Mouse (Mus musculus) inflammation-experienced regulatory T-cells, adult 6 months (primary cell): ENCODE results near the gene Pbp2. TPM values are rescaled to one million over a fixed set of nuclear protein-coding genes. Genes with fewer than 3 reads are reported as not detected.

Experiments
- ATAC-seq: one replicate; pipeline ENCODE4 v1.8.0; 2017
- polyA plus RNA-seq, 3 experiments: library from polyadenylated mRNA; unstranded; fragments of 100-300 nt; shearing (Covaris generic); gene quantifications; one replicate each; pipeline ENCODE4 v1.2.1; 2017

Gene Pbp2
- polyA plus RNA-seq, 3 experiments from 2014 or later = not detected

GRCm38 (mm10) chr6:135299024-135299550 lies 11.1 kb downstream of the Pbp2 start:
- no peak for ATAC-seq

GRCm38 (mm10) chr6:135297570-135297969 lies 12.6 kb downstream of the Pbp2 start:
- ATAC-seq = no peak

GRCm38 (mm10) chr6:135296267-135296666 lies 13.9 kb downstream of the Pbp2 start:
- no peak for ATAC-seq

GRCm38 (mm10) chr6:135295082-135295861 lies 14.9 kb downstream of the Pbp2 start:
- no peak for ATAC-seq

- ATAC-seq = no peak
Observed at GRCm38 (mm10) chr6:135294150-135294549, 16.1 kb downstream of the Pbp2 start.

GRCm38 (mm10) chr6:135292391-135292790 lies 17.8 kb downstream of the Pbp2 start:
- ATAC-seq = no peak

- no peak for ATAC-seq
Observed at GRCm38 (mm10) chr6:135279856-135280255, 30.3 kb downstream of the Pbp2 start.

- no peak for ATAC-seq
Observed at GRCm38 (mm10) chr6:135279286-135279685, 30.9 kb downstream of the Pbp2 start.

- ATAC-seq = no peak
Observed at GRCm38 (mm10) chr6:135278302-135278701, 31.9 kb downstream of the Pbp2 start.

- no peak for ATAC-seq
Observed at GRCm38 (mm10) chr6:135276474-135277295, 33.5 kb downstream of the Pbp2 start.

- no peak for ATAC-seq
Observed at GRCm38 (mm10) chr6:135275231-135275630, 35.0 kb downstream of the Pbp2 start.

GRCm38 (mm10) chr6:135273066-135273465 lies 37.1 kb downstream of the Pbp2 start:
- no peak for ATAC-seq

- ATAC-seq = no peak
Observed at GRCm38 (mm10) chr6:135271761-135272160, 38.4 kb downstream of the Pbp2 start.

- no peak for ATAC-seq
Observed at GRCm38 (mm10) chr6:135269626-135270025, 40.6 kb downstream of the Pbp2 start.

GRCm38 (mm10) chr6:135268392-135268791 lies 41.8 kb downstream of the Pbp2 start:
- ATAC-seq = no peak

- no peak for ATAC-seq
Observed at GRCm38 (mm10) chr6:135267221-135267620, 43.0 kb downstream of the Pbp2 start.

- no peak for ATAC-seq
Observed at GRCm38 (mm10) chr6:135266056-135266455, 44.1 kb downstream of the Pbp2 start.

GRCm38 (mm10) chr6:135264136-135264535 lies 46.1 kb downstream of the Pbp2 start:
- no peak for ATAC-seq

GRCm38 (mm10) chr6:135262565-135262964 lies 47.6 kb downstream of the Pbp2 start:
- ATAC-seq = no peak

GRCm38 (mm10) chr6:135261124-135261523 lies 49.1 kb downstream of the Pbp2 start:
- no peak for ATAC-seq

GRCm38 (mm10) chr6:135260435-135260834 lies 49.8 kb downstream of the Pbp2 start:
- no peak for ATAC-seq
